Mouse (Mus musculus) frontal cortex, postnatal 36 days (tissue): ENCODE data around the gene Bicdl2.

ENCODE experiments used
- DNase-seq, 2 experiments: peaks; one replicate each; pipeline ENCODE4 v3.0.0; 2022; ENCODE audit warnings: low spot score in 2 of 2

Gene Bicdl2

DNA sequence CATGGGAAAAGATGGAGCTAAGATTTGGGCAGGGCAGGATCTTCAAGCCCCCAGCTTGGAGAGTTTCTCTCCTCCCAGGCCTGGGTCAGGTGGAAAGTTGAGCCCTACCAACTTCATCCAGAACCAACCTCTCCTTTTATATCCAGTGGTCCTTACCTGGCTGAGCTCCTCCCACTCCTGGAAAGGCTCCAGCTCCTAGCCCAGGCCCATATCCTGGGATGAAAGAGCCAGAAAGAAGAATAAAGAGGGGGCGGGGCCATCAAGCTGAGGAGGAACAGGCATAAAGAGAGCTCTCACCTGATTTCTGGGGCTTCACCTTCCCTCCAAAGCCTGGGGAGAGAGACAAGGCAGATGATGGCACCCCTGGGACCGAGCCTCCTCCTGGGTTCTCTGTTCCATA, 56.7 kb downstream of the Bicdl2 start:
- no peak for DNase-seq
